Mouse (Mus musculus) olfactory bulb, adult 2 months (tissue): ENCODE results near the gene Tnfrsf21.

Source experiments
- CTCF ChIP-seq: fragments of 200-500 bp; IDR thresholded peaks from 2 replicates; pipeline ENCODE4 v1.5.1; 2012; ENCODE audit warnings: low read depth, mild to moderate bottlenecking, low read length, moderate library complexity; ENCODE audit not compliant: insufficient read depth
- POLR2A ChIP-seq: fragments of 200-500 bp; IDR thresholded peaks from 2 replicates; pipeline ENCODE4 v1.6.1; 2012; ENCODE audit warnings: mild to moderate bottlenecking, low read depth, low read length, moderate library complexity; ENCODE audit not compliant: insufficient read depth

- no peak for TF ChIP-seq CTCF
- TF ChIP-seq POLR2A: no peak
These were observed 19.9 kb downstream of the Tnfrsf21 start for GRCm38 (mm10) chr17:43036058-43036757.
